Mouse (Mus musculus) brain, embryonic 18.5 days (tissue): ENCODE measurements around the gene Slc29a4.

Source experiments
- DNase-seq: peaks from one replicate; pipeline ENCODE4 v3.0.0-alpha.2; 2012; ENCODE audit warnings: low read depth, low spot score

The Slc29a4 gene

DNA sequence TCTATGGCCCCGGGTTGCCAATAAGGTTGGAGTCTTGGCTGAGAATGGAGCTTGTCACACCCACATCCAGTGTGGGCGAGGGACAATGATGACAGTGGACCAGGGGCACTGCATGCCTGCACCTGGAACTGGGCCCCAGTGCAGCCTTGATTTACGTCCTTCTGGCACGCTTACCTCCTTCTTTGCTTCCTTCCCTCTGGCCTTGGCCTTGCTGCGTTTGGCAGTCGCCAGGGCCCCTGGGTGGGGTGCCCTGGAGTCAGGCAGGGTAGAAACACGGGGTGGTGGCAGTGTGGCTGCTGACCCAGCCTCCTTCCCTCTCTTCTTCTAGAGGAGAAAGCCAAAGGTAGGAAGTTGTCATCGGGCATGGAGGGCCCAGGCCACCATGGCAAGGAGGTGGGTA is 47.6 kb downstream of the Slc29a4 start:
- no peak for DNase-seq

DNA sequence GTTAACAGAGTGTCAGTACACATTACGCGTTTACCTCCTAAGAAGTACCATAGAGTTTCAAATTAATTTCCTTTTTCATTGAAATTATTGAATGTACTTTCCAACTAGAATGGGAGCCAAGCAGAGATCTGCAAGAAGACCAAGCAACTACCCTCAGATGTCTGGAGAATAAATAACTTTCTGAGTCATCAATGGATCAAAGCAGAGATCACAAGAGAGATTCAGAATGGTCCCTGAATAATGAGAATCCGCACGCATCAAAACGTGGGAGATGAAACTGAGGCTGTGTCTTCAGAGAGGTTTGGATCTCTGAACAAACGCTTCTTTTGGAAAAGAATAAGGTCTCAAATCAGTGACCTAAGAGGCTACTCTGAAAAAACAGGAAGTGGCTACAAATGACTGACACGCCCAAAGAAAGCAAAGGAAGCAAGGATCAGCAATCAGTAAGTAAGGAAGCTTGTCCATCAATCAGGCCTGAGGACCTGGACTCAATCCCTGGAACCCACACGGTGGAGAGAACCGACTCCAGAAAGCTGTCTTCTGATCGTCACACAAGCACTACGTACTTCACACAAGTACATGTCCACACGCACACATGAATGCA is 54.8 kb downstream of the Slc29a4 start:
- DNase-seq, result no peak

DNA sequence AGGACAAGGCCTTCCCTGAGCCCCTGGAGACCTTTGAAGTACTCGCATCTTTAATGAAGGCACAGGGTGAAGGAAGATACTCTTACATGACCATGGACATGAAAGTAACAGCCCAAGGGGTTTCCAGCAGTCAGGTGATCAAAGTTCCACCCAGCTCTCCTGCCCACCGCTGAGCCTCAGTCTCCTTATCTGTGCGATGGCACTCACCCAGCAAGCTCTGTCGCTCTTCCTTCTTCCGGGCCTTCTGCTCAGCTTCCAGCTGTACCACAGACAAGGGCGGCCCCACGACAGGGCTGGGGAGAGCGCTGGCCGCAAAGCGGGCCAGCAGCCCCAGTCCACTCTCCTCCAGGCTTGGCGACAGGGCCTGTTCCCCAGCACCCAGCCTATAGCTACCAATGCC is 57.9 kb downstream of the Slc29a4 start:
- no peak for DNase-seq

DNA sequence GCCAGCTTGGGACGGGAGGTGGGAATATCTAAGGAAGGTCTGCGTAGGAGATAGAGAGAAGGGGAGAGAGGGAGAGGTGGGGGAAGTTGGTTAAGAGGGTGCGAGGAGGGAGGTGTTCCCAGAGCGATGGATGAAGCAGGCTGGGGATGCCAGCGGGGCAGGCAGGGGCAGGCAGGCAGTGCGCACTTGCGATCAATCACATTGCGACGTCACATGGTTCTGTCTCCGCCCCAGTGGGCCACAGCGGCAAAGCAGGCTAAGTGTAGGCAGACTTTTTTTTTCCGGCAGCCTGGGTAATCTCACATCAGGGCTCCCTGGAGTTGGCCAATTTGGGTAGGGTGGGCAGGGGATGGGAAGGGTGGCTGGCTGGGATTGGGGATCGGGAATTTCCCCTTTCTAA is 59.9 kb downstream of the Slc29a4 start:
- DNase-seq, result no peak

DNA sequence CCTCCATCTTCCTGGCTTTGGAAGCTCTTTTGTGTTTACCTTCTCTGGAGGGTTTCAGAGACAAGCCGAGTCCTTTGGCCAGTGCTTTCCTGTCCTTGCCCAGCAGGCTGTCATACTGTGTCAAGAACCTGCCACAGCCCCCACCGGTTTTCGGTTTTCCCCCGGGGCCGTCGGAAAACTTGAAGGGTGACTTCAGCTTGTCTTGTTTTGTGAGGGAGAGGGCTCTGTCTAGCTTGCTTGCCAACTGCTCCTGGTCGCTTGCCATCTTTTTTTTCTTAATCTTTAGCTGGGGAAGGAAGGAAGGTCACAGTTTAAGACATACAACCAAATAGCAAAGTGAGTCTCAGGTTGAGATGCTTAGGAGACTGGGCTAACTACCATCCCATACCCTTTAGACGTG is 67.5 kb downstream of the Slc29a4 start:
- DNase-seq, result no peak

DNA sequence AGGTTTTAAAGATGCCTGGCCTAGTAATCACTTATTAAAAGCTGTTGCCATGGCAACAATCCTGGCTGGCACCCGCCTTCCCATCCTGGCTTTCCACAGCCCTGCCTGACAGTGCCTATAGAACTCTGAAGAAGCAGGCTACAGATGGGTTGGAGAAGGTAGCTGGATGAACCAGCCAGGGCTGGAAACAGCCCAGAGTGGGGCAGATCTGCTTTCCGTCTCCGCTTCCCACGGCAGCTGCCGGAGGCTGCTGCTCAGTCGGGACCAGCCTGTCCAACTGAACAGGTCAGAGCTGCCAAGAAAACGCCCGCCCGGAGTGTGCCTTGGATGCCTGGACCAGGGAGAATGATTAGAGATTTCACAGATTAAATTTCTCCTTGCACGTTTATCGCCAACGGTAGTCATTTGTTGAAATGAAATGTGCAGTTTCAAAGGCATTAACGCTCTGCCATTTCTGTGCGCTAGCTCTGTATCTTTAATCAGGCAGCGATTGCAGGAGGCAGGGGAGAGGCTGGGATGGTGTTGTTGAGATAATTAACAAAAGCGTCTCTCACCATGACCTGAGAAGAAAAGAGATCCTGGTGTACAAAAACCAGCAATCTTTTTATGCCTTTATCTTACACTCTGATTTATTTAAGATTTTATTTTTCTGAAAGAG is 69.1 kb downstream of the Slc29a4 start:
- peak; percentile 74 for DNase-seq

DNA sequence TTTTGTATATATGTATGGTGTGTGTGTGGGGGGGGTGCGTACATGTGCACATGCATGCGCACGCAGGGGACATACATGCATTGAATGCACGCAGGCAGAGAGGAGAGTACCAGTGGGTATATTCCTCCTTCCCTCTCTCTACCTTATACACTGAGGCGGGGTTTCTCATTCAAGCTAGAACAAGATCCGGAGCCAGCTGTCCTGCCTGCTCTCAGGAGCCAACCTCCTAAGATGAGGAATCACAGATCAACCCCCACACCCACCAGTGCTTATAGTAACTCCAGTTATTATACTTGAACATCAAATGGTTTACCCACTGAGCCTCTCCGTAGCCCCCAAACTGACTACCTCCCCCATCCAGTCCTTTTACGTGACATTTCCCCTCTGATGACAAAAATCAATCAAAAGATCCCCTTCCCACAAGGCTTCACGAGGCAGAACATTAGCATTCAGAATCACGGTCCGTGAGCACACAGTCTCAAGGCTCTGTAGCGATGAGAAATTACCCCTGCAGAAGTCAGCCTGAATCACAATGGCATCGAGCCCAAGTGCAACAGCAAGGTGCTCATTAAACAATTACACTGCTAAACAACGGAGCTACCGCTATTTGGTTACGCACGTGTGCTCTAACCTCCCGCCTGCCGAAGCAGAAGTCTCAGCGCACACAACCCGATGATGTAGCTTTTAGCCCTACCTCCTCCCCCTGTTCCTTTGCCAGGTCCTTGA is 69.9 kb downstream of the Slc29a4 start:
- DNase-seq, result no peak

DNA sequence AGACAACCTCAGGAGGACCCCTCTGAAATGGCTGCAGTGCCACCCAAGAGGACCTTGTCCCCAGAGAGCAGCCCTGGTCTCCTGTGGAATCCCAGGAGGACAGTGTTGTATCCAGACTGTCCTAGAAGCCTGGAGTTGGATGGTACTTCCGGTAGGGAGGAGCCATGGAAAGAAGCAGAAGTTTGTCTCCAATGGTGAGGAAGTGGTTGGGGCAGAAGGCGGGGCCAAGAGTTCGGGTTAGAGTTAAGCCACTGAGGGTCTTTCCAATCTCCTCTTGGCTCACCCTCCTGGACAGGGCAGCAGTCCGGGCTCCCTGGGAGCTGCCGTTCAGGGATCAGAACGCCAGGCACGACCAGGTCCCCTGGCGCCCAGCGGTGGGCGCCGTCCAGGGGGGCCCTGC is 72.0 kb downstream of the Slc29a4 start:
- no peak for DNase-seq

DNA sequence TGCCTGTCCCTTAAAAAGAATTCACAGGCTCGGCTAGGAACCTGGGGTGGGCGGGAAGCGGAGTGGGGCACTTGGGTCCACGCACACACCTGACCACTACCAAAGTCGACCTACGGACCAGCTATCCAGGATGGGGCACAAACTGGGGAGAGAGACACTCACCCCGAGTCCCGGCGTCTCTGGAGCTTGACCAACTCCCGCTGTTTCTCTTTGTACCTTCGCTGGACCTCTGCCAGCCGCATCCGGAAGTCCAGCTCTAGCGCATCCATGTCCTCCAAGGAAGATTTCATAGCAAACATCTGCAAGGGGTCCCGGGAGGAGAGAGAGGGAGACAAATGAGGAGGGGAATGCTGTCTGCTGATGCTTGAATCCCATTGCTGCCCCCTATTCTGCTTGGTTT is 72.6 kb downstream of the Slc29a4 start:
- no peak for DNase-seq

DNA sequence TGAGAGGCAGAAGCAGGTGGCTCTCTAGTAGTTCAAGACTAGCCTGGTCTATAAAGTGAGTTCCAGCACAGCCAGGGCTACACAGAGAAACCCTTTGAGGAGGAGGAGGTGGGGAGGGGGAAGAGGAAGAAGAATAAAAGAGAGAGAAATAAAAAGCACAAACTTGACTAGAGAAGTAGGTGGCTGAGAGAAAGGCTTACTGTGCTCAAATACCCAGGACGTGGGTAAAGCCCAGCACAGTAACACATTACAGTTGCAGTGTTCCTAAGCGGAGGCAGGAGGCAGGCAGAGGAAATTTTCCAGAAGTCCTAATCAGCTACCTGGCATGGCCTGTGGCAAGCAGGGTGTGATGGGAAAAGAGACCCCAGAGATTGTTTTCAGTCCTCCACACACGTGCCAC is 74.4 kb downstream of the Slc29a4 start:
- no peak for DNase-seq

DNA sequence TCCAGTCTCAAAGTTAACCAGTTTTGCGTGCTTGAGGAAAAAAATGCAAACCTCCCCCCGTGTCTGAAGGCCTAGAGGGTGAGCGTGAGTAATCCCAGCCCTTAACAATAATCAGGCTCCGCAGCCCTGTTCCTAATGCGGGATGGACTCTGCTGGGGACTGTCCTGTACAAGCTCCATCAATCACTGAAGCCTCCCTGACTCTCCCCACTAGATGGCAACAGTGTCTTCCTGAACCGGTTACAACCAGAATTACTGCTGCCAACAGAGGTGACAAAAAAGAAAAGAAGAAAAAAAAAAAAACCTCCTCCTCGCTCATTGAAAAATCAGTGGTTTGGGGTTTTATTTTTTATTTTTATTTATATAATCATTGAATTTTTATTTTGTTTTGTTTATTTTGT is 75.6 kb downstream of the Slc29a4 start:
- DNase-seq, result peak; percentile 70

DNA sequence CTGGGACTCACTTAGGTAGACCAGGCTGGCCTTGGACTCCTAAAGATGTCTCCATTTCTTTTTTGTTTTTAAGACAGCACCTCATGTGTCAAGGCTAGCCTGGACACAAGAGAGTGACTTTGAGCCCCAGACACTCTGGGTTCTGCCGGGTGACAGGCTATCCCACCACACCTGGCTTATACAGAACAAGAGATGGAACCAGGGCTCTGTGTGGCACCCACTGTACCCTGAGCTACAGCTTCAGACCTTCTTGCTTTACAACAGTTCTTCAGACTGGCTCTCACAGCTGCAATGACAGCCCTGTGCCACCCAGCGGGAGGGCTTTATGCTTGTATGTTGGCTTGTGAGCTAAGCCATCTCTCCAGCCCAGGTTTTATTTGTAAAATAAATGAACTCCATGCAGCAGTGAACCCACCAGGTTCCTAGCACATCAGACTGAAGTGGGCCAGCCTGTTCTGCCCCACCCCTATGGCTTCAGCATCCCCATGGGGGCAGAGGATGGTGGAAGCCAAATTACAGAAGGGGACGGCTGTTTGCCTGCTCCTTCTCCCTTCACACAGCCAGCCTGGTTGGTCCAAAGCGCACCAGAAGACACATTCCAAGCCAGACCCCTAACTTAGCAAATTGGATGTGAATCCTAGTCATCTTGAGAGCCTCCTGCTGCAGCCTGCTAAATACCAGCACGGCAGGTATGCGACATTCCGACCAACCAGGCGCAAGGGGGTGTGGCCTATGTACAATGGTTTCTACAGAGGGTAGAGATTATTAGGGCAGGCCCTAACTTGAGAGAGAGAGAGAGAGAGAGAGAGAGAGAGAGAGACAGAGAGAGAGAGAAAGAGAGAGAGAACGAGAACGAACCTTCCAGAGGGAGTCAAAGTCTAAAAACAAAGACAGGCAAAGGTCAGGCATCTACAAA is 76.3 kb downstream of the Slc29a4 start:
- no peak for DNase-seq

DNA sequence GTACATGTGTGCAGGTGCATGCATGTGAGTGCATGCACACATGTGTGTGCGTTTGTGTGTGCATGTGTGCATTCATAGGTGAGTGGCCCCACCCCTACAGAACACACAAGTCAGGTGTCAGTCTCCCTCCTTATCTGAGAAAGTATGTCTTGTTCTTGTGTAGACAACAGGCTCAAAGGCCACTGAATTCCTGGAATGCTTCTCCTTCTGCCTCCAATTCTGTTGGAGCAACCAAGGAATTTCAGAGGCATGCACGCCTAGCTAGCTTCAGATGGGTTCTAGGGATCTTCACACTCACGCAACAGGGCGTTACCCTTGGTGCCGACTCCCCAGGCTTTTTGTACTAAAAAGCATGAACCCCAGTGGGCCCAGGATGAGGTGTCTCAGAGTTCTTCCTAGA is 77.3 kb downstream of the Slc29a4 start:
- no peak for DNase-seq

DNA sequence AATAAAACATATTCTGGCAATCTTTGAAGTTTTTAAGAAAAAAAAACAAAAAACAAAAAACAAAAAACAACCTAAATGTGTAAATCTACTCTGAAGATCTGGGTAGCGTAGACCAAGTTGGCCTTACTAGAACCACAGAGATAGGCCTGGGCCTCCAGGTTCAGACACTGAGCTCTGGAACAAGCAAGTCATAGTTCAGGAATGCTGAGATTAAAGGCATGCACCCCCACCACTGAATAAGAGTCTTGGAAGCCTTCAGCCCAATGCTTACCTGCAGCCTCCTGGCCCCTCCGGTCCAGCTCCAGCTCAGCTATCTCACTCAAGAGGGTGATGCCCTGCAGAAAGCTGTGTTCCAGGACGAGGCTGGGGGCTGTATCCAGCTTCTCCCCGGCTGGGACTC is 78.7 kb downstream of the Slc29a4 start:
- no peak for DNase-seq

DNA sequence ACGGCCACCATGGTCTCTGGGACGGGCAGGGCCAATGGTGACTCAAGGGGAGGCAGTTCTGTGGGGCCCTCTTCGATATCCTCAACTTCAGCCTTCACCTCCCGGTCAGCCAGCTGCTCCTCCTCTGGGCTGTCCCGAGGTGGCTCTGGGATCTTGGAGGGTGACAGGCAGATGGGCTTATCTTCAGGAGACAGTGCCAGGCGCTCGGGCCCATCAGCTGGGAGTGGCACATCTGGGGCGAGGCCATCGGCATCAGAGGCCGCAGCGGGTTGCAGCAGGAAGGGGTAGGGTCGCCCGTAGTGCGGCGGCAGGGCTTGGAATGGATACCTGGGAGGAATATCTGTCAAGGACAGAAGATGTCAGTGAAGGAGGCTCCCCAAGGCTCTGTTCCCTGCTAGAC is 79.7 kb downstream of the Slc29a4 start:
- DNase-seq, result no peak
